28 mouse cellular contexts compared by ENCODE assay signal in the genomic region with DNA sequence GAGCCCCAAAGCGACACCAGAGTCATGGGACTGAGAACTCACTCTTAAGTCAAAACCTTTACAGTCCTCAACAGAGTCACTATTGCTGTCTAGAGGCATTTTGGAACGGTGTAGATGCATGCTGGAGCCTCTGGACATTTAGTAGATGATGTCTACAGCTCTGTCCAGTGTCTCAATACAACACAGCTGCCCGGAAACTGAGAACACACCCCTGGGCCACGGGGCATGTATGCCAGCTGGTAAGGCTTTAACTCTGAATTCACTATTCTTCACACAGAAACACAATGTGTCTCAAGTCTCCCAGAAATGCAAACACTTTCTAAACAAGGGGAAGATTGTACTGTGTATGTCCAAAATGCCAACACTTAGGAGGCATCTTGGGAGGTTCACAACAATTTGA.
"Had no signal": no experiment of that assay in that cellular context is flagged by ENCODE, and none has a peak within 500 bp of the region (broad histone marks: within the 10 kb centered on the region; RNA-seq: fewer than 3 reads in every experiment).

No protein-coding gene starts in this region.

- H3K4me1 ChIP-seq: embryonic facial prominence, embryonic 12.5 days; forebrain, embryonic 15.5 days had no signal

- DNase-seq: cerebellum, adult 18-20 months; cerebellum, adult 2 months; cerebellum, adult 8-10 months; cerebellum, adult 9-10 months; cerebellum, adult 9-11 months; cerebellum, postnatal 10 days; cerebellum, postnatal 14 days; cerebellum, postnatal 25 days; cerebellum, postnatal 36 days; embryo, embryonic 11 days; forebrain, postnatal 0 days; gastrocnemius, adult 2 months; gastrocnemius, postnatal 10 days; gastrocnemius, postnatal 14 days; gastrocnemius, postnatal 25 days; gastrocnemius, postnatal 36 days; heart, adult 11 months had no signal

- H3K4me2 ChIP-seq: embryonic facial prominence, embryonic 12.5 days; embryonic facial prominence, embryonic 13.5 days; embryonic facial prominence, embryonic 15.5 days; forebrain, embryonic 12.5 days; forebrain, embryonic 13.5 days; forebrain, embryonic 15.5 days had no signal

- H3K9me3 ChIP-seq: embryonic facial prominence, embryonic 10.5 days; embryonic facial prominence, embryonic 12.5 days; embryonic facial prominence, embryonic 13.5 days; embryonic facial prominence, embryonic 15.5 days; forebrain, embryonic 10.5 days; forebrain, embryonic 12.5 days; forebrain, embryonic 13.5 days; forebrain, embryonic 15.5 days had no signal

- H3K27ac ChIP-seq: embryonic facial prominence, embryonic 10.5 days; embryonic facial prominence, embryonic 12.5 days; embryonic facial prominence, embryonic 13.5 days; embryonic facial prominence, embryonic 15.5 days; forebrain, embryonic 10.5 days; forebrain, embryonic 12.5 days; forebrain, embryonic 13.5 days; forebrain, embryonic 15.5 days; gastrocnemius, adult 2 months had no signal

- H3K9ac ChIP-seq: embryonic facial prominence, embryonic 12.5 days; embryonic facial prominence, embryonic 13.5 days; embryonic facial prominence, embryonic 15.5 days; forebrain, embryonic 12.5 days; forebrain, embryonic 13.5 days; forebrain, embryonic 15.5 days; forebrain, postnatal 0 days had no signal

- H3K36me3 ChIP-seq: embryonic facial prominence, embryonic 10.5 days; embryonic facial prominence, embryonic 12.5 days; embryonic facial prominence, embryonic 13.5 days; embryonic facial prominence, embryonic 15.5 days; forebrain, embryonic 10.5 days; forebrain, embryonic 12.5 days; forebrain, embryonic 15.5 days had no signal

- H3K27me3 ChIP-seq: embryonic facial prominence, embryonic 12.5 days; embryonic facial prominence, embryonic 13.5 days had no signal

- H3K4me3 ChIP-seq: embryonic facial prominence, embryonic 10.5 days; embryonic facial prominence, embryonic 12.5 days; embryonic facial prominence, embryonic 13.5 days; embryonic facial prominence, embryonic 15.5 days; erythroblast, embryonic 14.5 days; forebrain, embryonic 10.5 days; forebrain, embryonic 12.5 days; forebrain, embryonic 13.5 days; forebrain, embryonic 15.5 days; gastrocnemius, adult 2 months had no signal

- ATAC-seq: forebrain, embryonic 13.5 days; forebrain, embryonic 14.5 days; forebrain, embryonic 15.5 days; forebrain, embryonic 16.5 days; forebrain, postnatal 0 days had no signal
